Mouse (Mus musculus): ENCODE measurements at regions not wholly inside any gene's neighbourhood (a gene's known extent, or its start where the extent isn't known, plus 50 kb on each side); places are given as distances from the start of the nearest gene placed in this dataset.

DNA sequence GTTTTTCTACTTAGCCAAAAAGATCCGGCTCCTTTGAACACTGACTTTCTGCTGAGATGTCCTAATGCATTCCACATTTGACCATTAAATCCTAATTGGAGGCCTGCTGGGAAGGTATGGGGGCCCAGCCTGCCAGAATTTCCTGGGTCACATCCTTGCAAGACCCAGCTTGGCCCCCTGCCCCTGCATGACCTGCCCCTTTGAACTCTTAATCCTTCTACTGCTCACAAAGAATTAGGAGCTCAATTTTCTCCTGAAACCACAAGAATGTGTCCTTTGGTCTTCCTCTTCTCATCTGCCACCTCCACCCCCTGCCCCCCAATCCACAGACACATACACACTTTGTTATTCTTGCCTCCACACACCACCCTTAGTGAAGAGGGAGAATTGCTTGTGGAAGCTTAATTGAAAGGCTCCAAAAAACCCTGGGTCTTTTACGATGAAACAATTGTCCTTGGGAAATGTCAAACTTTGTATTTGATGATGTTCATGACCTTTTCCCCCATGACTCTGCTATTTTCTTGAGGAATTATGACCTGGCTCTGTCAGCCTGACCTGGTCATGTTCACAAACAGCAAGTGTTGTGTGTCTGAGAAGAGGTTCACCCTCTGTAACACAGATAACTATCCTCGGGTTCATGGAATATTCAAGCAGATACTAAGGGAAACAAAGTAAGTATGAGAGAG is 792.3 kb downstream of the Gsdmc2 start:
- WGBS: 19% methylated on average over 3 of the region's 3 CpGs
- Histone ChIP-seq H3K27ac (replicated peaks; ENCODE audit: low read depth, low read length) (no peak overlapping the region), H3K4me2 (ENCODE audit: low read depth, low read length) (no peak overlapping the region), H3K4me1 (ENCODE audit: control insufficient read depth, insufficient read depth, low read length) (no peaks in the 10 kb centered on the region; the same call in 1 of the 2 replicates), H3K4me3 (ENCODE audit: low read depth, low read length) (no peak overlapping the region), H3K36me3 (ENCODE audit: control insufficient read depth, insufficient read depth, low read length) (no peaks in the 10 kb centered on the region), H3K9me3 (ENCODE audit: control insufficient read depth, low read length) (no peaks in the 10 kb centered on the region), H3K27me3 (replicated peaks; ENCODE audit: control insufficient read depth, insufficient read depth, low read length) (no peaks in the 10 kb centered on the region), H3K9ac (ENCODE audit: low read depth, low read length) (no peak overlapping the region)
- peak; percentile 6 for DNase-seq (ENCODE audit: low spot score)
- no peak for ATAC-seq (ENCODE audit: low read depth)

DNA sequence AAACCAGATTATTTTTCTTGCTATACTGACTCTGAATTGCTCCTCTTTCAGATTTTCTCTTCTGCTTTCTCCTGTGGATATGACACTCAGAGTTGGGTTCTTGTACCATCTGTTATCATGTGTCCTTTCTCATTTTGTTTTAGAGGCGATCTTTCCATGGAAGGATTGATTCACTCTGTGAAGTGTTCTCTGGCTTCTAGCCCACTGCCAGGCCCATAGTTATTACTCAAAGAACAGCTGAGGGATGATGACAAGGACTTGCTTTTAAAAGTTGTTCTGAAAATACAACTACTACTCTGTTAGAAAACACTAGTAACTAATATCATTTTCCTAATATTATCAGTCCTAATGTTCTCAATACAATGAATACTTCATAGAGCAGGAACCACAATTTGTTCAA is 794.9 kb downstream of the Gsdmc2 start:
- Histone ChIP-seq H3K36me3 (ENCODE audit: control insufficient read depth, insufficient read depth, low read length) (no peaks in the 10 kb centered on the region), H3K27ac (replicated peaks; ENCODE audit: low read depth, low read length) (no peak overlapping the region), H3K27me3 (replicated peaks; ENCODE audit: control insufficient read depth, insufficient read depth, low read length) (no peaks in the 10 kb centered on the region), H3K9me3 (ENCODE audit: control insufficient read depth, low read length) (no peaks in the 10 kb centered on the region), H3K4me3 (ENCODE audit: low read depth, low read length) (no peak overlapping the region), H3K4me1 (ENCODE audit: control insufficient read depth, insufficient read depth, low read length) (no peaks in the 10 kb centered on the region; the same call in 1 of the 2 replicates), H3K4me2 (ENCODE audit: low read depth, low read length) (no peak overlapping the region), H3K9ac (ENCODE audit: low read depth, low read length) (no peak overlapping the region)
- ATAC-seq (ENCODE audit: low read depth) (no peak), DNase-seq (ENCODE audit: low spot score) (peak; percentile 8)
- WGBS: 79% methylated on average over 1 of the region's 1 CpGs

DNA sequence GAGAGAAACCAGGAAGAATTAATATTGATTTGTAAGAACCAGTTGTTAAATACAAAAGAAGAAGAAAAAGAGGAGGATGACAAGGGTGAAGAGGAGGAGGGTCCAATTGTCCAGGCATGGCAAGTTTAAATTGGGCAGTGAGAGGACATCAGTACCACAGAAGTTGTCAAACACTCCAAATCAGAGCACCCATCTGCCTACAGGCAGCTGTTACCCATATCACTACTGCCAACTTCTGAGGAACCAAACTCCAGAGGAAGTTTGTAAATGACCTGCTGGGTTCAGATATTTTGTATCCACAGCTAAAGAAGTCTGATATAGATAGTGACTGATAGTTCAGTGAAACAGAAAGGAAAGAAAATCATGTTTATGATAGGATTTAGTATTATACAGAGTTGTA is 802.6 kb downstream of the Gsdmc2 start:
- ATAC-seq (ENCODE audit: low read depth) (no peak), DNase-seq (ENCODE audit: low spot score) (no peak)
- H3K4me3 ChIP-seq (ENCODE audit: low read depth, low read length): no peak overlapping the region
- no peaks in the 10 kb centered on the region for H3K36me3 ChIP-seq (ENCODE audit: control insufficient read depth, insufficient read depth, low read length)
- H3K4me2 ChIP-seq (ENCODE audit: low read depth, low read length): no peak overlapping the region
- H3K27ac ChIP-seq (replicated peaks; ENCODE audit: low read depth, low read length): no peak overlapping the region
- no peaks in the 10 kb centered on the region for H3K9me3 ChIP-seq (ENCODE audit: control insufficient read depth, low read length)
- H3K4me1 ChIP-seq (ENCODE audit: control insufficient read depth, insufficient read depth, low read length): no peaks in the 10 kb centered on the region
- H3K9ac ChIP-seq (ENCODE audit: low read depth, low read length): no peak overlapping the region
- no peaks in the 10 kb centered on the region for H3K27me3 ChIP-seq (replicated peaks; ENCODE audit: control insufficient read depth, insufficient read depth, low read length)

DNA sequence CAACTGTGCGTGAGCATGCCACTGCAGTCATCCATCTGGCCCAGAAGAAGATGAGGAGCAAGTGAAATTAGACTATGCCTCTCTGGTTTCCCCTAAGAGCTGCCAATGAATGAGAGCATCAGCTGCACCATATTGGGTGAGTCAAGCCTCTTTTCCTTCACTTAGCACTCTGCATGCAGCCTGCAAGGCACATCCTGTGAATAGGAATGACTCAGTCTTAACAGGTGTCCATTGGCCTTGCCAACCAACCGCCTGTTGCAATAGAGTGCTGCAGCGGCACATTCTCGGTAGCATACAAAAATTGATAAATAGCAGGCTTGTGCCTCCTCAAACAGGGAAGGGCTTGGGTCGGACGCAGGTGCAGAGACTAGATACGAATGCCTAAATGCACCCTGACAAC is 808.7 kb downstream of the Gsdmc2 start:
- H3K9me3 ChIP-seq (ENCODE audit: control insufficient read depth, low read length): no peaks in the 10 kb centered on the region
- H3K9ac ChIP-seq (ENCODE audit: low read depth, low read length): no peak overlapping the region
- WGBS: 84% methylated on average over 7 of the region's 7 CpGs
- H3K4me3 ChIP-seq (ENCODE audit: low read depth, low read length): no peak overlapping the region
- peak; percentile 63 for DNase-seq (ENCODE audit: low spot score)
- no peaks in the 10 kb centered on the region for H3K36me3 ChIP-seq (ENCODE audit: control insufficient read depth, insufficient read depth, low read length)
- H3K4me1 ChIP-seq (ENCODE audit: control insufficient read depth, insufficient read depth, low read length): no peaks in the 10 kb centered on the region
- no peak for ATAC-seq (ENCODE audit: low read depth)
- H3K27me3 ChIP-seq (replicated peaks; ENCODE audit: control insufficient read depth, insufficient read depth, low read length): no peaks in the 10 kb centered on the region
- no peak overlapping the region for H3K27ac ChIP-seq (replicated peaks; ENCODE audit: low read depth, low read length)
- H3K4me2 ChIP-seq (ENCODE audit: low read depth, low read length): no peak overlapping the region

DNA sequence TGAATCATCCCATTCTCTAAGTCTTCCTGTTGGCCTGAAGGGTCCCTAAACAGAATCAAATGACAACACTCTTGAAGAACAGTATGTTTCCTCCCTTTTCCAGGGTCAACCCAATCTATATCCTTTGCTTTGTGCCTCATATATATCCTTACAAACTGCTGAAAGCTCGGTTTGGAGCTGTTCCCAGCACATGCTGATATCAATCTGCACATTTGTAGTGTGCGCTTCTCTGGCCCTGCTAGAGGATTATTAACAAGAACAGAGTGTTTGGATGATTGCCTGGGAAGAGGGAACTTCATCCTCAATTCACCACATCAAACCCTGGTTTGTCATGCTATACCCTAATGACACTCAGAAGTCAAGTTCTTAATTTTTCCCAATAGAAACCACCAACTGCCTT is 824.2 kb downstream of the Gsdmc2 start:
- no peak overlapping the region for H3K27ac ChIP-seq (replicated peaks; ENCODE audit: low read depth, low read length)
- ATAC-seq (ENCODE audit: low read depth) (peak; percentile 65), DNase-seq (ENCODE audit: low spot score) (peak; percentile 96)
- H3K4me1 ChIP-seq (ENCODE audit: control insufficient read depth, insufficient read depth, low read length): no peaks in the 10 kb centered on the region
- WGBS: 25% methylated on average over 2 of the region's 2 CpGs
- no peaks in the 10 kb centered on the region for H3K36me3 ChIP-seq (ENCODE audit: control insufficient read depth, insufficient read depth, low read length)
- no peak overlapping the region for H3K9ac ChIP-seq (ENCODE audit: low read depth, low read length)
- no peaks in the 10 kb centered on the region for H3K27me3 ChIP-seq (replicated peaks; ENCODE audit: control insufficient read depth, insufficient read depth, low read length)
- H3K9me3 ChIP-seq (ENCODE audit: control insufficient read depth, low read length): no peaks in the 10 kb centered on the region
- no peak overlapping the region for H3K4me2 ChIP-seq (ENCODE audit: low read depth, low read length)
- H3K4me3 ChIP-seq (ENCODE audit: low read depth, low read length): no peak overlapping the region

DNA sequence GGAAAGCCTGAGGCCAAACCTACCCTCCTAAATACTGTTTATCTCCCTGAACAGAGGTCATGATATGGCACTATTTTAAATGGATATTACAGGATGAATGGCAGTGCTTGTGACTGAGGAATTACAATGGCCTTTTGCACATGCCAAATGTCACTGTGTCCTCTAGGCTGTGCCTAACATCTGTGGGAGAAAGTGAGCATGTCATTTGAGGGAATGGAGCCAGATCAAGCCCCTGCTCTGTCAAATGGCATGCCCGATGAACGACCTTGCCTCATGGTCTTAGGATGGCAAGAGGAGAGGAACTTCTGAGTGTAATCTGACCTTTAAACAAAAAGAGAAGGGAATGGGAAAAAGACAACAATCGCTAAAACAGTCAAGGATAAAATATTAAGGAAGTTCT is 827.0 kb downstream of the Gsdmc2 start:
- no peak overlapping the region for H3K4me3 ChIP-seq (ENCODE audit: low read depth, low read length)
- H3K9ac ChIP-seq (ENCODE audit: low read depth, low read length): no peak overlapping the region
- no peak overlapping the region for H3K27ac ChIP-seq (replicated peaks; ENCODE audit: low read depth, low read length)
- DNase-seq (ENCODE audit: low spot score): peak; percentile 29
- no peak for ATAC-seq (ENCODE audit: low read depth)
- no peaks in the 10 kb centered on the region for H3K9me3 ChIP-seq (ENCODE audit: control insufficient read depth, low read length)
- no peaks in the 10 kb centered on the region for H3K27me3 ChIP-seq (replicated peaks; ENCODE audit: control insufficient read depth, insufficient read depth, low read length)
- no peaks in the 10 kb centered on the region for H3K4me1 ChIP-seq (ENCODE audit: control insufficient read depth, insufficient read depth, low read length)
- 50% methylated on average over 3 of the region's 3 CpGs for WGBS
- H3K36me3 ChIP-seq (ENCODE audit: control insufficient read depth, insufficient read depth, low read length): no peaks in the 10 kb centered on the region
- no peak overlapping the region for H3K4me2 ChIP-seq (ENCODE audit: low read depth, low read length)

DNA sequence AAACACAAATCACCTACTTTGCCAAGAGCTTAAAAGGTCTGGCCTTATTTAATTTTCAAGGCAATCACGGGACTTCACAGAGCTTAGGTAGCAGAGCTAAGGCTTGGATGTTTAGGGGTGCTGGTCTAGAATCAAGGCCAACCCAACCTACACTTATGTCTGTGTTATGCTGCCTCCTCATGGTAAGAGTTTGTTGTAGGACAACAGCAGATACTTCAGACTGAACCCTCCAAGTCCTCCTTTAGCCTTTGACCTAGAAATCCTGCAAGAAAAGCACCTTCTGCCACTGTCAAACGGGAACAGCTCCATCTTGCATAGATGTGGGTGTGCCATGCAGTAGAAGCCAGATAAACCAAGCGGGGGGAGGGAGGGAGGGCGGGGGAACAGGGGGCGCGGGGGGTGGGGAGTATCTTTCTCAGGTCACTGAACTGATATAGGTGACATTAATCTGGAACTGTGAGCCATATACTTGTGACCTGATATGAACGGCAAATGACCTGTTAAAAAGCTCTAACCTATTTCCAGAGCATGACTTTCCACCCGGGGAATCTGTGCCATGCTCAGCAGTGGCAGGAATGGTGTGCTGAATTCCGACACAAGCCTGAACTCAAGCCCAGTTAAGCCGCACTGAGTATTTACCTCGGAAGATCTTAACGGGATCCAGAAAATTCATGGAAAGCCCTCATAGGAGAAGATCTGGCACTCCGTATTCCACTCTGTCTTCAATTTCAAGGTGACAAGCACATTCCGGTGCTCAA is 838.3 kb downstream of the Gsdmc2 start:
- H3K36me3 ChIP-seq (ENCODE audit: control insufficient read depth, insufficient read depth, low read length): no peaks in the 10 kb centered on the region
- no peaks in the 10 kb centered on the region for H3K27me3 ChIP-seq (replicated peaks; ENCODE audit: control insufficient read depth, insufficient read depth, low read length)
- H3K27ac ChIP-seq (replicated peaks; ENCODE audit: low read depth, low read length): no peak overlapping the region
- H3K4me1 ChIP-seq (ENCODE audit: control insufficient read depth, insufficient read depth, low read length): no peaks in the 10 kb centered on the region
- no peak overlapping the region for H3K4me2 ChIP-seq (ENCODE audit: low read depth, low read length)
- 75% methylated on average over 13 of the region's 14 CpGs for WGBS
- DNase-seq (ENCODE audit: low spot score) (no peak), ATAC-seq (ENCODE audit: low read depth) (no peak)
- no peak overlapping the region for H3K9ac ChIP-seq (ENCODE audit: low read depth, low read length)
- H3K9me3 ChIP-seq (ENCODE audit: control insufficient read depth, low read length): no peaks in the 10 kb centered on the region
- H3K4me3 ChIP-seq (ENCODE audit: low read depth, low read length): no peak overlapping the region

DNA sequence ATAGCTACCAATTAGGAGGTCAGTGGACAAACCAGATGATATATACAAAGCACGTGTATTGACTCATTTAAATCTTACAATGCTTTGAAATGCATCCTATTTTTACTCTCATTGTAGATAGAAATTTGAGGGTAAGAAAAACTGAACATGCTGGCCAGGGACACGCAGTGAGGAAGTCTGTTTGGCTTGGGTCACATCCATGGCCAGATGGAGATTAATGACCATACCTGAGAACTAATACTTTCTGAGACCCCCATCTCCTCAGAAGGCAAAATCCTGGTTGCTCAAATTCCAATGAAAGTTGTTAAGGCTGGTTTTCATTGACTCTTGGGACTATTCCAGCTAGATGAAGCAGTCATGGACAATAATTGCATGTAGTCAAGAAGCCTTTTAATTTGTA is 850.3 kb downstream of the Gsdmc2 start:
- Histone ChIP-seq H3K4me2 (ENCODE audit: low read depth, low read length) (no peak overlapping the region), H3K27ac (replicated peaks; ENCODE audit: low read depth, low read length) (no peak overlapping the region), H3K9me3 (ENCODE audit: control insufficient read depth, low read length) (no peaks in the 10 kb centered on the region), H3K4me1 (ENCODE audit: control insufficient read depth, insufficient read depth, low read length) (no peaks in the 10 kb centered on the region), H3K9ac (ENCODE audit: low read depth, low read length) (no peak overlapping the region), H3K4me3 (ENCODE audit: low read depth, low read length) (no peak overlapping the region), H3K27me3 (replicated peaks; ENCODE audit: control insufficient read depth, insufficient read depth, low read length) (no peaks in the 10 kb centered on the region), H3K36me3 (ENCODE audit: control insufficient read depth, insufficient read depth, low read length) (no peaks in the 10 kb centered on the region)
- 73% methylated on average over 2 of the region's 2 CpGs for WGBS
- DNase-seq (ENCODE audit: low spot score) (no peak), ATAC-seq (ENCODE audit: low read depth) (no peak)

DNA sequence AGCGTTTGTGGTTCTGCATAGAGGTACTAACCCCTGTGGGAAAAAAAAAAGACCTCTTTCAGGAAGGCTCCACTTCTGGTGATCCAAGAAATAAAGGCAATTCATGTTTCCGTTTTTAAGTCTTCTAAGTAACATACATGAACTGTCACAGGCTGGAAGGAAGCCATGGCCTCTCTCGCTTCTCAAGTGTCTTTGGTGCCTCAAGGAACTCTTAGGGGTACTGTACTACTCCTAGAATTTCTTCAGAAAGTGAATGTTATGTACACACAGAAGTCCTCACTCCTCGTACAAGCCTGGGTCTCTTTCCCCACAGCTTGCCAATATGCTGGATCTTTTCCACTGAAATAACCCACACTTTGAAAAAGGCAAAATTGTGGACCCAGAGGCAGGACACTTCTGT is 858.1 kb downstream of the Gsdmc2 start:
- no peak for ATAC-seq (ENCODE audit: low read depth)
- DNase-seq (ENCODE audit: low spot score): peak; percentile 7
- no peak overlapping the region for H3K4me2 ChIP-seq (ENCODE audit: low read depth, low read length)
- no peaks in the 10 kb centered on the region for H3K9me3 ChIP-seq (ENCODE audit: control insufficient read depth, low read length)
- no peak overlapping the region for H3K4me3 ChIP-seq (ENCODE audit: low read depth, low read length)
- H3K36me3 ChIP-seq (ENCODE audit: control insufficient read depth, insufficient read depth, low read length): no peaks in the 10 kb centered on the region
- H3K9ac ChIP-seq (ENCODE audit: low read depth, low read length): no peak overlapping the region
- no peak overlapping the region for H3K27ac ChIP-seq (replicated peaks; ENCODE audit: low read depth, low read length)
- H3K27me3 ChIP-seq (replicated peaks; ENCODE audit: control insufficient read depth, insufficient read depth, low read length): no peaks in the 10 kb centered on the region
- WGBS: 67% methylated on average over 4 of the region's 4 CpGs
- no peaks in the 10 kb centered on the region for H3K4me1 ChIP-seq (ENCODE audit: control insufficient read depth, insufficient read depth, low read length)
